Mouse (Mus musculus) hindbrain, embryonic 15.5 days (tissue): Measurements from ENCODE around the gene Mt3. TPM values are rescaled to one million over a fixed set of nuclear protein-coding genes. Genes with fewer than 3 reads are reported as not detected.
"Not testable (repeated sequence)": the region's sequence is repeated elsewhere in the genome, so short reads cannot be mapped to it uniquely, and the experiment has no call there.

Experiments used
- ATAC-seq: fragments of 200-750 bp; cut with Nextera tagmentation; 2 replicates; pipeline ENCODE4 v1.8.0; 2017; ENCODE audit warnings: low read depth, moderate number of reproducible peaks, moderate TSS enrichment; ENCODE audit not compliant: low FRiP score
- H3K27ac ChIP-seq: fragments of 300-500 bp; sonication (generic); replicated peaks from 2 replicates; pipeline ENCODE4 v1.5.1; 2015; ENCODE audit warnings: mild to moderate bottlenecking, inconsistent platforms
- H3K27me3 ChIP-seq: fragments of 300-500 bp; sonication (generic); 2 replicates; pipeline ENCODE4 v1.6.1; 2015; ENCODE audit warnings: control low read depth, inconsistent platforms
- H3K36me3 ChIP-seq: fragments of 300-500 bp; sonication (generic); 2 replicates; pipeline ENCODE4 v1.6.1; 2015; ENCODE audit warnings: control low read depth, inconsistent platforms
- H3K4me1 ChIP-seq: fragments of 300-500 bp; sonication (generic); replicated peaks from 2 replicates; pipeline ENCODE4 v1.6.1; 2015; ENCODE audit warnings: control low read depth, inconsistent platforms
- H3K4me2 ChIP-seq: fragments of 300-500 bp; sonication (generic); 2 replicates; pipeline ENCODE4 v1.6.1; 2015; ENCODE audit warnings: moderate library complexity, mild to moderate bottlenecking, inconsistent platforms
- H3K4me3 ChIP-seq: fragments of 300-500 bp; sonication (generic); 2 replicates; pipeline ENCODE4 v1.5.1; 2015; ENCODE audit warnings: mild to moderate bottlenecking, inconsistent platforms
- H3K9ac ChIP-seq: fragments of 300-500 bp; sonication (generic); 2 replicates; pipeline ENCODE4 v1.6.1; 2015; ENCODE audit warnings: inconsistent platforms
- H3K9me3 ChIP-seq: fragments of 300-500 bp; sonication (generic); 2 replicates; pipeline ENCODE4 v1.6.1; 2016; ENCODE audit warnings: control low read depth, inconsistent platforms
- WGBS: fragments of 180-500 bp; shearing (Covaris S2); methylation state at CpG from one replicate; pipeline ENCODE4 v1.1.7; 2015; 5-methylcytosine and 5-hydroxymethylcytosine counted together
- polyA plus RNA-seq: library from polyadenylated mRNA; unstranded; fragments of >200 nt; fragmentation: Nextera tagmentation; extraction: Ambion mirVana; gene quantifications from 2 replicates; pipeline ENCODE4 v1.2.1, GENCODE M21; 2015

Gene Mt3
- polyA plus RNA-seq, 1 experiment from 2014 or later = 230 TPM

- Histone ChIP-seq H3K4me1 (0 out of 2 replicates have a peak, but pooled peaks cover 5% of the 10 kb centered on the region), H3K36me3 (no peaks in the 10 kb centered on the region), H3K27ac (no peak overlapping the region), H3K4me3 (no peak overlapping the region), H3K9me3 (no peaks in the 10 kb centered on the region), H3K27me3 (no peaks in the 10 kb centered on the region), H3K4me2 (no peak overlapping the region), H3K9ac (no peak overlapping the region)
- 55% methylated on average over 6 of the region's 6 CpGs for WGBS
- peak; percentile 34; the same call in 1 of the 2 replicates for ATAC-seq
Measured at GRCm38 (mm10) chr8:94127711-94128110, 24.7 kb upstream of the Mt3 start.

GRCm38 (mm10) chr8:94129133-94129789 is 23.1 kb upstream of the Mt3 start:
- H3K4me1 ChIP-seq = 0 out of 2 replicates have a peak, but pooled peaks cover 5% of the 10 kb centered on the region
- H3K36me3 ChIP-seq = no peaks in the 10 kb centered on the region
- H3K9ac ChIP-seq = no peak overlapping the region
- 61% methylated on average over 6 of the region's 6 CpGs for WGBS
- no peaks in the 10 kb centered on the region for H3K27me3 ChIP-seq
- no peak overlapping the region for H3K4me3 ChIP-seq
- no peak overlapping the region for H3K4me2 ChIP-seq
- no peak for ATAC-seq
- H3K9me3 ChIP-seq = no peaks in the 10 kb centered on the region
- no peak overlapping the region for H3K27ac ChIP-seq

GRCm38 (mm10) chr8:94130126-94130525 is 22.3 kb upstream of the Mt3 start:
- 0 out of 2 replicates have a peak, but pooled peaks cover 5% of the 10 kb centered on the region for H3K4me1 ChIP-seq
- no peaks in the 10 kb centered on the region for H3K27me3 ChIP-seq
- no peak overlapping the region for H3K4me2 ChIP-seq
- no peak for ATAC-seq
- H3K4me3 ChIP-seq = no peak overlapping the region
- H3K9me3 ChIP-seq = no peaks in the 10 kb centered on the region
- H3K27ac ChIP-seq = no peak overlapping the region
- 93% methylated on average over 4 of the region's 4 CpGs for WGBS
- H3K36me3 ChIP-seq = no peaks in the 10 kb centered on the region
- no peak overlapping the region for H3K9ac ChIP-seq

GRCm38 (mm10) chr8:94132096-94132495 is 20.3 kb upstream of the Mt3 start:
- Histone ChIP-seq H3K27ac (no peak overlapping the region), H3K4me3 (no peak overlapping the region), H3K36me3 (no peaks in the 10 kb centered on the region), H3K4me1 (0 out of 2 replicates have a peak, but pooled peaks cover 5% of the 10 kb centered on the region), H3K9ac (no peak overlapping the region), H3K9me3 (no peaks in the 10 kb centered on the region), H3K4me2 (no peak overlapping the region), H3K27me3 (no peaks in the 10 kb centered on the region)
- ATAC-seq = no peak
- 82% methylated on average over 5 of the region's 5 CpGs for WGBS

- H3K9me3 ChIP-seq, H3K27me3 ChIP-seq, H3K4me3 ChIP-seq, H3K9ac ChIP-seq, H3K4me2 ChIP-seq, H3K27ac ChIP-seq, H3K4me1 ChIP-seq, ATAC-seq, H3K36me3 ChIP-seq: not testable (repeated sequence)
- 79% methylated on average over 3 of the region's 3 CpGs for WGBS
Measured at GRCm38 (mm10) chr8:94134601-94135000, 17.8 kb upstream of the Mt3 start.

GRCm38 (mm10) chr8:94135556-94135955 is 16.9 kb upstream of the Mt3 start:
- H3K27me3 ChIP-seq = no peaks in the 10 kb centered on the region
- H3K9me3 ChIP-seq = no peaks in the 10 kb centered on the region
- H3K4me2 ChIP-seq = no peak overlapping the region
- no peak overlapping the region for H3K4me3 ChIP-seq
- H3K9ac ChIP-seq = no peak overlapping the region
- no peak for ATAC-seq
- no peaks in the 10 kb centered on the region for H3K4me1 ChIP-seq
- H3K27ac ChIP-seq = no peak overlapping the region
- 93% methylated on average over 6 of the region's 6 CpGs for WGBS
- no peaks in the 10 kb centered on the region for H3K36me3 ChIP-seq

GRCm38 (mm10) chr8:94136192-94136591 is 16.2 kb upstream of the Mt3 start:
- whole genome bisulfite sequencing = 82% methylated on average over 7 of the region's 7 CpGs
- Histone ChIP-seq H3K27ac (no peak overlapping the region), H3K27me3 (no peaks in the 10 kb centered on the region), H3K4me3 (no peak overlapping the region), H3K4me1 (no peaks in the 10 kb centered on the region), H3K9ac (no peak overlapping the region), H3K36me3 (no peaks in the 10 kb centered on the region), H3K4me2 (no peak overlapping the region), H3K9me3 (no peaks in the 10 kb centered on the region)
- ATAC-seq = no peak

- H3K9ac ChIP-seq = no peak within 1 kb of the TSS
- no peaks in the 10 kb centered on the region for H3K4me1 ChIP-seq
- no peak within 1 kb of the TSS for H3K27ac ChIP-seq
- no peak for ATAC-seq
- no peaks in the 10 kb centered on the region for H3K27me3 ChIP-seq
- WGBS = 61% methylated on average over 6 of the region's 6 CpGs
- H3K36me3 ChIP-seq = no peaks in the 10 kb centered on the region
- no peak within 1 kb of the TSS for H3K4me3 ChIP-seq
- no peak within 1 kb of the TSS for H3K4me2 ChIP-seq
- no peaks in the 10 kb centered on the region for H3K9me3 ChIP-seq
Measured at GRCm38 (mm10) chr8:94136933-94137332, 15.5 kb upstream of the Mt3 start, which contains the start of gene Mt4. TSS of gene Mt4 (plus strand) at chr8:94137197.

GRCm38 (mm10) chr8:94140266-94140795 is 12.1 kb upstream of the Mt3 start:
- no peak overlapping the region for H3K4me3 ChIP-seq
- 83% methylated on average over 4 of the region's 4 CpGs for WGBS
- H3K27ac ChIP-seq = no peak overlapping the region
- no peaks in the 10 kb centered on the region for H3K27me3 ChIP-seq
- H3K36me3 ChIP-seq = no peaks in the 10 kb centered on the region
- no peaks in the 10 kb centered on the region for H3K9me3 ChIP-seq
- ATAC-seq = no peak
- H3K9ac ChIP-seq = no peak overlapping the region
- H3K4me2 ChIP-seq = no peak overlapping the region
- no peaks in the 10 kb centered on the region for H3K4me1 ChIP-seq

- no peak for ATAC-seq
- no peak overlapping the region for H3K27ac ChIP-seq
- H3K4me1 ChIP-seq = peaks cover 12% of the 10 kb centered on the region
- H3K4me3 ChIP-seq = no peak overlapping the region
- H3K9me3 ChIP-seq = no peaks in the 10 kb centered on the region
- 49% methylated on average over 5 of the region's 5 CpGs for WGBS
- H3K9ac ChIP-seq = no peak overlapping the region
- peaks cover 4% of the 10 kb centered on the region; the same call in 1 of the 2 replicates for H3K27me3 ChIP-seq
- H3K36me3 ChIP-seq = no peaks in the 10 kb centered on the region
- H3K4me2 ChIP-seq = no peak overlapping the region
Measured at GRCm38 (mm10) chr8:94148236-94148635, 4.2 kb upstream of the Mt3 start.

- no peak overlapping the region for H3K9ac ChIP-seq
- peaks cover 4% of the 10 kb centered on the region; the same call in 1 of the 2 replicates for H3K27me3 ChIP-seq
- WGBS = 88% methylated on average over 5 of the region's 5 CpGs
Measured at GRCm38 (mm10) chr8:94150925-94151324, 1.5 kb upstream of the Mt3 start.

GRCm38 (mm10) chr8:94153451-94153850 is 1.0 kb downstream of the Mt3 start:
- Histone ChIP-seq H3K9ac (peak overlapping the region; percentile 44), H3K4me2 (peak overlapping the region; percentile 88), H3K27me3 (peaks cover 4% of the 10 kb centered on the region; the same call in 1 of the 2 replicates), H3K27ac (peak overlapping the region; percentile 67), H3K9me3 (no peaks in the 10 kb centered on the region), H3K4me1 (peaks cover 21% of the 10 kb centered on the region), H3K36me3 (no peaks in the 10 kb centered on the region), H3K4me3 (peak overlapping the region; percentile 45)
- WGBS = 24% methylated on average over 7 of the region's 7 CpGs
- ATAC-seq = peak; percentile 32

More at GRCm38 (mm10) chr8:94150925-94151324, 1.5 kb upstream of the Mt3 start:
- peaks cover 21% of the 10 kb centered on the region for H3K4me1 ChIP-seq
- no peaks in the 10 kb centered on the region for H3K9me3 ChIP-seq
- ATAC-seq = no peak
- no peak overlapping the region for H3K4me2 ChIP-seq
- H3K27ac ChIP-seq = no peak overlapping the region
- no peak overlapping the region for H3K4me3 ChIP-seq
- no peaks in the 10 kb centered on the region for H3K36me3 ChIP-seq
